Mouse (Mus musculus) liver, embryonic 14.5 days (tissue): ENCODE measurements around the gene Gm20431.

Experiments
- CTCF ChIP-seq: IDR thresholded peaks from 2 replicates; pipeline ENCODE4 v1.5.1; 2016; ENCODE audit warnings: antibody characterized with exemption, low read depth, control low read depth
- EP300 ChIP-seq: IDR thresholded peaks from 2 replicates; pipeline ENCODE4 v1.6.1; 2016; ENCODE audit warnings: antibody characterized with exemption, low read depth

- TF ChIP-seq CTCF (no peak), EP300 (no peak)
Measured at GRCm38 (mm10) chr2:167586041-167586440, 75.3 kb downstream of the Gm20431 start.
